8 mouse cellular contexts compared by ENCODE assay signal in genomic region chr14:44989751-44990150, GRCm38 (mm10). TPM values are rescaled to one million over a fixed set of nuclear protein-coding genes. Genes with fewer than 3 reads are reported as not detected.
DNase-seq lines count a peak whose midpoint lies in the region; ATAC-seq and TF ChIP-seq lines count a peak whose summit lies in the region.

No protein-coding gene starts in this region.

- no peak overlapping the region for H3K27ac ChIP-seq in heart, embryonic 14.5 days (replicated peaks in 1 of 2; ENCODE audit: control insufficient read depth in 1 of 2, insufficient read depth in 1 of 2, low read depth in 2 of 2, low read length in 2 of 2)
- no peak overlapping the region for H3K27ac ChIP-seq in heart, adult 2 months
- no peak overlapping the region for H3K27ac ChIP-seq in hindbrain, embryonic 12.5 days
- no peak overlapping the region for H3K27ac ChIP-seq in midbrain, embryonic 10.5 days (replicated peaks)

- TF ChIP-seq CTCF in heart, adult 2 months (IDR thresholded peaks at IDR 0.05) = no peak

- no peak for DNase-seq in heart, adult 2 months
- DNase-seq in ES-CJ7 (ENCODE audit: low read depth, low spot score) = peak; percentile 59
- DNase-seq in midbrain, embryonic 10.5 days (ENCODE audit: low spot score) = no peak
- no peak for DNase-seq in left cerebral cortex, postnatal 4 days
- no peak for DNase-seq in spleen, postnatal 14 days (ENCODE audit: low spot score in 2 of 2)
- no peak for DNase-seq in left cerebral cortex, postnatal 14 days (ENCODE audit: low spot score in 2 of 2)

- H3K27me3 ChIP-seq in heart, embryonic 14.5 days (ENCODE audit: control insufficient read depth, insufficient read depth, low read length) = peaks cover 24% of the 10 kb centered on the region
- peaks cover 9% of the 10 kb centered on the region; the same call in 1 of the 2 replicates for H3K27me3 ChIP-seq in heart, adult 2 months (ENCODE audit: control insufficient read depth, insufficient read depth, low read length)
- H3K27me3 ChIP-seq in hindbrain, embryonic 12.5 days = peaks cover 25% of the 10 kb centered on the region
- peaks cover 49% of the 10 kb centered on the region for H3K27me3 ChIP-seq in midbrain, embryonic 10.5 days (ENCODE audit: low read depth, poor library complexity, severe bottlenecking)

- no peaks in the 10 kb centered on the region for H3K36me3 ChIP-seq in heart, embryonic 14.5 days (ENCODE audit: control insufficient read depth, insufficient read depth, low read length)
- no peaks in the 10 kb centered on the region for H3K36me3 ChIP-seq in heart, adult 2 months (ENCODE audit: control insufficient read depth, insufficient read depth, low read length)
- no peaks in the 10 kb centered on the region for H3K36me3 ChIP-seq in hindbrain, embryonic 12.5 days
- H3K36me3 ChIP-seq in midbrain, embryonic 10.5 days = no peaks in the 10 kb centered on the region

- ATAC-seq in heart, embryonic 14.5 days (ENCODE audit: insufficient number of reproducible peaks, insufficient read depth, low FRiP score, low read depth) = no peak
- ATAC-seq in hindbrain, embryonic 12.5 days (ENCODE audit: low FRiP score) = no peak

- 17% methylated on average over 4 of the region's 4 CpGs for WGBS in heart, embryonic 14.5 days
- 54% methylated on average over 4 of the region's 4 CpGs for WGBS in heart, adult 2 months
- WGBS in hindbrain, embryonic 12.5 days = 38% methylated on average over 4 of the region's 4 CpGs
- WGBS in midbrain, embryonic 10.5 days = 32% methylated on average over 4 of the region's 4 CpGs

- H3K4me3 ChIP-seq in heart, embryonic 14.5 days (ENCODE audit: control insufficient read depth in 1 of 2, insufficient read depth in 1 of 2, low read depth in 1 of 2, low read length in 2 of 2) = peak overlapping the region; percentile 42 to 48; a peak in 3 of 4 replicates
- H3K4me3 ChIP-seq in heart, adult 2 months = no peak overlapping the region
- peak overlapping the region; percentile 46 for H3K4me3 ChIP-seq in hindbrain, embryonic 12.5 days
- peak overlapping the region; percentile 60 for H3K4me3 ChIP-seq in midbrain, embryonic 10.5 days

- TF ChIP-seq POLR2A in heart, adult 2 months (IDR thresholded peaks at IDR 0.05; ENCODE audit: insufficient read depth, low read depth, low read length) = no peak

- TF ChIP-seq EP300 in heart, adult 2 months (IDR thresholded peaks at IDR 0.05; ENCODE audit: insufficient read depth, low read depth, low read length) = no peak

- H3K9me3 ChIP-seq in heart, embryonic 14.5 days (ENCODE audit: control insufficient read depth, low read length) = no peaks in the 10 kb centered on the region
- H3K9me3 ChIP-seq in hindbrain, embryonic 12.5 days (replicated peaks) = no peaks in the 10 kb centered on the region
- no peaks in the 10 kb centered on the region for H3K9me3 ChIP-seq in midbrain, embryonic 10.5 days (replicated peaks)

- intact Hi-C loops in heart, adult 2 months (cut with DNase I) = loop anchor here (1.0 kb wide), 1 partner anchor 156 kb away; no protein-coding TSS in a partner anchor
- intact Hi-C loops in left cerebral cortex, postnatal 4 days (cut with DNase I) = loop anchor here (5.0 kb wide), 1 partner anchor 143 kb away; no protein-coding TSS in a partner anchor
- intact Hi-C loops in left cerebral cortex, postnatal 14 days (cut with DNase I) = loop anchor here (1.0 kb wide), 1 partner anchor 156 kb away; no protein-coding TSS in a partner anchor

- peak overlapping the region; percentile 91 for H3K4me2 ChIP-seq in heart, embryonic 14.5 days (ENCODE audit: low read length)
- H3K4me2 ChIP-seq in hindbrain, embryonic 12.5 days (replicated peaks) = peak overlapping the region; percentile 94

- no peak overlapping the region for H3K9ac ChIP-seq in heart, embryonic 14.5 days (ENCODE audit: low read length)
- no peak overlapping the region for H3K9ac ChIP-seq in heart, adult 2 months (ENCODE audit: low read depth, low read length)
- peak overlapping the region; percentile 43; the same call in 1 of the 2 replicates for H3K9ac ChIP-seq in hindbrain, embryonic 12.5 days

- no peaks in the 10 kb centered on the region for H3K79me2 ChIP-seq in heart, adult 2 months (replicated peaks; ENCODE audit: control insufficient read depth, insufficient read depth, low read length)

- peaks cover 3 to 5% of the 10 kb centered on the region in 2 experiments; a peak in 1 of 4 replicates for H3K4me1 ChIP-seq in heart, embryonic 14.5 days (ENCODE audit: control insufficient read depth in 2 of 2, insufficient read depth in 2 of 2, low read length in 2 of 2)
- H3K4me1 ChIP-seq in heart, adult 2 months (ENCODE audit: control insufficient read depth, insufficient read depth, low read length) = no peaks in the 10 kb centered on the region
- peaks cover 9% of the 10 kb centered on the region for H3K4me1 ChIP-seq in hindbrain, embryonic 12.5 days
- H3K4me1 ChIP-seq in midbrain, embryonic 10.5 days = peaks cover 16% of the 10 kb centered on the region

RNA-seq across cellular contexts. Expression of gene Ptger2, which starts 1.8 kb away (rescaled TPM):
- 0.07 TPM in 1 of 2 replicates, not detected in the other for polyA plus RNA-seq in heart, embryonic 14.5 days (2014; fragmentation: Nextera tagmentation; extraction: Ambion mirVana)
- under 1 TPM; 0.13 to 0.20 TPM for total RNA-seq in heart, adult 2 months (2021)
- 0.15 and 0.51 TPM in 2 replicates for polyA plus RNA-seq in heart, adult 2 months (2012; rRNA removed)
- polyA plus RNA-seq in hindbrain, embryonic 12.5 days (2016; fragmentation: Nextera tagmentation; extraction: Ambion mirVana) = 0.10 and 0.27 TPM in 2 replicates
- not detected in 2 replicates for polyA plus RNA-seq in midbrain, embryonic 10.5 days (2016; fragmentation: Nextera tagmentation; extraction: Ambion mirVana)
- total RNA-seq in left cerebral cortex, postnatal 4 days (2021) = 1 to 10 TPM in 1 of 2 experiments, under 1 TPM in 1; 0.60 to 1.0 TPM
- under 1 TPM; 0.24 to 0.40 TPM for total RNA-seq in left cerebral cortex, postnatal 14 days (2021)
